Mouse (Mus musculus) thymus, adult 2 months (tissue): ENCODE results near the gene Grid2ip.

Experiments used
- CTCF ChIP-seq: fragments of 200-500 bp; IDR thresholded peaks from 2 replicates; pipeline ENCODE4 v1.5.1; 2012; ENCODE audit warnings: mild to moderate bottlenecking, control low read depth, low read length, moderate library complexity, borderline replicate concordance; ENCODE audit not compliant: control insufficient read depth, poor library complexity, insufficient read depth; ENCODE audit errors: extremely low read depth
- POLR2A ChIP-seq: fragments of 200-500 bp; IDR thresholded peaks from 2 replicates; pipeline ENCODE4 v1.6.1; 2012; ENCODE audit warnings: mild to moderate bottlenecking, low read length, control low read depth, moderate library complexity; ENCODE audit not compliant: control insufficient read depth, poor library complexity, insufficient read depth; ENCODE audit errors: extremely low read depth

DNA sequence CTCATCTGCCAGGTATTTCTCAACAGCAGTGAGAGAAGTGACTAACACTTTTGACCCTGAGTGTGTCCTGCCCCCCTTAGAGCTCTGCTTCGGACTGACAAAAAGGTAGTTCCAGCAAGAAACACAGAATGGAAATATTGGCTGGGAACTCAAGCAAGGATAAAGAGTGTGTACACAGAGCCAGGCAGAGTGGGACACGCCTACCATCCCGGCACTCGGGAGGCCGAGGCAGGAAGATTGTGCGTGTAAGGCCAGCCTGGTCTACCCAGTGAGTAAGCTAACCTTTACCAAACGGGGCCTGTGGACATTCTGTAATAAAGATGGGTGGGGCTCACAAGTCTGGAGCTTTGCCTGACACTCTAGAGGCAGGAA, 22.1 kb upstream of the Grid2ip start:
- TF ChIP-seq CTCF (no peak), POLR2A (no peak)
